Mouse (Mus musculus) frontal cortex, postnatal 14 days (tissue): ENCODE data around the gene Fbln7.

Experiments used
- DNase-seq, 2 experiments: peaks; one replicate each; pipeline ENCODE4 v3.0.0; 2022; ENCODE audit warnings: low spot score in 2 of 2

Fbln7 gene

DNA sequence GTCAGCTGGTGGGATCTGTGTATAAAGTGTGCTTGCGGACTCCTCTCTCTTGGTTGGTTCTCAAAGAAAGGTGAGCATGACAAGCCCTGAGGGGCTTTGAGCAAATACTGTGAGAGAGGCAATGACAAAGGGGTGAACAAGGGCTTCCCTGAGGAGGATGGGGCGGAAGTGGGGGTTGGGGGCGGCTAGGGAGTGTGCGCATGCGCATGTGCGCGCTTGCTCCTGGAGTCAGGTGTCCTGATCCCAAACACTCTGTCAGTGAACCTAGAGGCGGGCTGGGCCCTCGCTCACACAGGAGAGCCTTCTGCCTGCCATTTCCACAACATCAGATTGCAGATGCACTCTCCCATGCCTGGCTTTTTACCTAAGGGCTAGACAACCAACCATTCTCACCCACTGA lies 9.5 kb downstream of the Fbln7 start:
- no peak for DNase-seq

- no peak for DNase-seq
Measured at GRCm38 (mm10) chr2:128875526-128875925, 12.7 kb downstream of the Fbln7 start.

DNA sequence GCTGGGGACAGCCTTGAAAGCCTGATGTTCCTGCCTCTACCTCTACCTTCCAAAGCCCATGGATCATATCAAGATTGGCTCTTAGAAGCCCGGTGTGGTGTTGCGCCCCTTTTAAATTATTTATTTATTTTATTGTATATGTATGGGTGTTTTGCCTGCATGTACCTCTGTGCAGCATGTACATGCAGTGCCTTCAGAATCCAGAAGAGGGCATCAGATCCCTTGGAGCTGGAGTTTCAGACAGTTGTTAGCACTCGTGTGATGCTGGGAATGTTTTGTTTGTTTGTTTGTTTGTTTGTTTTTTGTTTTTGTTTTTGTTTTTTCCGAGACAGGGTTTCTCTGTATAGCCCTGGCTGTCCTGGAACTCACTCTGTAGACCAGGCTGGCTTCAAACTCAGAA lies 18.5 kb downstream of the Fbln7 start:
- no peak for DNase-seq

- DNase-seq: no peak
Measured at GRCm38 (mm10) chr2:128885225-128885811, 22.5 kb downstream of the Fbln7 start.

GRCm38 (mm10) chr2:128887866-128888550 lies 25.2 kb downstream of the Fbln7 start:
- no peak for DNase-seq

- DNase-seq: no peak
Measured at GRCm38 (mm10) chr2:128890661-128891335, 28.0 kb downstream of the Fbln7 start.

DNA sequence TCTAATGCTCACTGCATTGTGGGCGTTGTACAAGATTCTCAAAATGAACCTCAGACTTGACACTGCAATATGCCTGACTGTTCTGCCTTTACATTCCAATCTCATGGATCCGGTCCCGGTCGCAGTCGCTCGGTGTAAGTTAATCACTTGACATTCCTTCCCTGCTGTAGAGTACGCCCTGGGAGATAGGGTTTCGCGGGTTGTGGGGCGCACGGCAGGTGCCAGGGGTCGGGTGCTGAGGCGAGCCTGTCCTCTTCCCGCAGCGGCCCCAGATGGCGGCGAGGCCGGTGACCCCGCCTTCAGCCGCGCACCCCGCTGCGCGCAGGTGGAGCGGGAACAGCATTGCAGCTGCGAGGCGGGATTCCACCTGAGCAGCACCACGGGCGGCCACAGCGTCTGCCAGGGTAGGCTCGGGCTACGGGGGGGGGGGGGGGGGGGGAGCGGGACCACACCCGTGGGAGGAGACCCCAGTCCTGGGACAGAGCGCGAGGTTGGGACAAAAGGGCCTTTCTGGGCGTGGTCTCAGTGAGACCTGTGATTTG lies 29.5 kb downstream of the Fbln7 start:
- no peak for DNase-seq

DNA sequence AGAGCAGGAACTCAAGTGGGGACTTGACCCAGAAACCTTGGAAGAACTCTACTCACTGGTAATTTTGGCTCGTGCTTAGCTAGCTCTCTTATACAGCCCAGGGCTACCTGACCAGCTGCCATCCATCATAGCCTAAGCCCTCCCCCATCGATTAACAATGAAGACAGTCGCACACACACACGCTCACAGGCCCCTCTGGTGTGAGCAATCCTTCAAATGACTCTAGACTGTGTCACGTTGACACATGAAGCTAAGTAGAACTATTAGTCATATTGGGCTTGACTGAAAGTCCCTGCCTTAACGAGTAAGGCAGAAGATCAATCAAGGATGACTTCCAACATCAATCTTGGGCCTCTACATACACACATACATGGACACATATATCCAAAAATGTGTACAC lies 40.1 kb downstream of the Fbln7 start:
- DNase-seq: no peak

- no peak for DNase-seq
Measured at GRCm38 (mm10) chr2:128903661-128904060, 40.9 kb downstream of the Fbln7 start.

- no peak for DNase-seq
Measured at GRCm38 (mm10) chr2:128914978-128915377, 52.2 kb downstream of the Fbln7 start.

GRCm38 (mm10) chr2:128916528-128916927 lies 53.7 kb downstream of the Fbln7 start:
- DNase-seq: no peak

- no peak for DNase-seq
Measured at GRCm38 (mm10) chr2:128924799-128925198, 62.0 kb downstream of the Fbln7 start.

- DNase-seq: no peak
Measured at GRCm38 (mm10) chr2:128928446-128928845, 65.7 kb downstream of the Fbln7 start.

GRCm38 (mm10) chr2:128930704-128931103 lies 67.9 kb downstream of the Fbln7 start:
- no peak for DNase-seq

- no peak for DNase-seq
Measured at GRCm38 (mm10) chr2:128936256-128936655, 73.5 kb downstream of the Fbln7 start.

GRCm38 (mm10) chr2:128943538-128944528 lies 81.1 kb downstream of the Fbln7 start, which contains the start of gene Zc3h8:
TSS of gene Zc3h8 (minus strand) at chr2:128944077.
- peak; percentile 90 to 93 for DNase-seq
